Mouse (Mus musculus): Measurements from ENCODE around the gene Crlf1.

Gene Crlf1

DNA sequence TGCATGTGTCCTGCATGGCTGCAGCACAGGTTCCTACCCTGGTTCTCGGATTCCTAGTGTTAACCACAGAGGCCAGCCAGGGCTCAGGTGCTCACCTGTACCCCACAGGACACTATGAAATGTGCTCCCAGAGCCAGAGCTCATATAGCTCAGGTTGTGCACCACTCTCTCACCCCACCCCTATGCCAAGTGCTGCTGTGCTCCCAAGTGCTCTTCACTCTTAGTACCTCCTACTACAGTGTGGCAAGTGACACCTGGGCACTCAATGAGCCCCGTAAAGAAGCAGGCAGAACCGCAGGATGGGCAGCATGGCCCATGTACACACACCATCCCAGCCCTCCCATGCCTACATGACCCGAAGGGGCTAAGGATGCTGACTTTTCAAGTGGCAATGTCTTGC is 24.2 kb upstream of the Crlf1 start:
- no peak for DNase-seq (ENCODE audit: low spot score in 2 of 2)

DNA sequence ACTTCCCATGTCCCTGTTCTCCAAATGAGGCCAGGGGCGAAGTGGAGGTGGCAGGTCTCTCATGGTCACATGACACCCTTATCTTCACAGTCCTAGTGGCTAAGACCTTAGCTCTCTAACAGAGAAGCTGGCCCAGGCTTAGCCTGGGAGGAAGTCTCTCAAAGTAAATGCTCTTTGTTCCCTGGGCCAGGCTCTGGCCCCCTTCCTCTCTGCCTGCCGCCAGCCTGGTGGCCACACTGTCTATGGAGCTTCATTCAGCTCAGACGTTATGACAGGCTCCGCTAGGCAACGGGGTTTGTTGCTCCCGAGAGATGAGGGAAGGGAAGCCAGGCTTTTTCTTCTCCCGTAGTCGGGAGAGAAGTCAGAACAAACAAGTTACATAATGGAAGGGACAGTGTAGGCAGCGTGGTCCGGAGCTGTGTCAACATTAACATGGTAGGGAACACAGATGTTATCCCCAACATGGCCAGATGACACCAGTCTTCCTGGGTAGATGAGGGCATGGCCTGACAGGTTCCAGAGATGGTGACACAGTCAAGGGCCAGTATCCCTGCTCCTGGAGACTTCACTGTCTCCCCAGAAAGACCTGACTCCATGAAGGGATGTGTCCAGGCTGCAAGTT is 23.6 kb upstream of the Crlf1 start:
- no peak for DNase-seq (ENCODE audit: low spot score in 2 of 2)

DNA sequence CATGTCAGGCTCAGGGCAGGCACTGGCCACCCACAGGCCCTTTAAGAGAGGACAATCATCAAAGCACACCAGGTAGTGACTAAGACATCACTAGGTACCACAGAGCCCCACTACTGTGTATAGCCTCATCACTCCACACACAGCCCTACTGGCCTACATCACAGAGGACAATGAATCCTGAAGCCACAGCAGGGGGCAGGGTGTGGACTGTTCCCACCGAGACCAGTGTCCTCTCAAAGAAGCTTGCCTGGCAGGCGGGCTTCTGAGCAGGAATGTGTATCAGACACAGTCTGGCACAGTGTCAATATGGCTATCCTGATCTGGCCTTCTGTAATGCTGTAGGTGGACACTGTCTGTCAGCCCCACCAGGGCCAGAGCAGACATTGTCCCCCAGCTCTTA is 23.0 kb upstream of the Crlf1 start:
- DNase-seq (ENCODE audit: low spot score in 2 of 2) = no peak

DNA sequence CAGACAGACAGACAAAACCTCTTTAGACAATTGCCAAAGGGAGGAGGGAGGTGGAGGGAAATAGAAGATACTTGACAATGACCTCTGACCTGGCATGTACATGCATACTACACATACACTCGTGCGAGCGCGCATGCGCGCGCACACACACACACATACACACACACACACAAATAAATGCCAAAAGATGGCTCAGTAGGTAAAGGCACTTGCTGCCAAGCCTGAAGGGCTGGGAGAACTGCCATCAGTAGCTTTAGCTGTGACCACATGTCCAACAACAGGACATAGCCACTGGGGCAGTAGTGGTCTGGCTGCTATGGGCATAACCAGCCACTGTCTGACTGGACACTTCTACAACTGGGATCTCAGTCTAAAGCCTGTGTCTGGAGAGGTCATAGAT is 21.1 kb upstream of the Crlf1 start:
- no peak for DNase-seq (ENCODE audit: low spot score in 2 of 2)

DNA sequence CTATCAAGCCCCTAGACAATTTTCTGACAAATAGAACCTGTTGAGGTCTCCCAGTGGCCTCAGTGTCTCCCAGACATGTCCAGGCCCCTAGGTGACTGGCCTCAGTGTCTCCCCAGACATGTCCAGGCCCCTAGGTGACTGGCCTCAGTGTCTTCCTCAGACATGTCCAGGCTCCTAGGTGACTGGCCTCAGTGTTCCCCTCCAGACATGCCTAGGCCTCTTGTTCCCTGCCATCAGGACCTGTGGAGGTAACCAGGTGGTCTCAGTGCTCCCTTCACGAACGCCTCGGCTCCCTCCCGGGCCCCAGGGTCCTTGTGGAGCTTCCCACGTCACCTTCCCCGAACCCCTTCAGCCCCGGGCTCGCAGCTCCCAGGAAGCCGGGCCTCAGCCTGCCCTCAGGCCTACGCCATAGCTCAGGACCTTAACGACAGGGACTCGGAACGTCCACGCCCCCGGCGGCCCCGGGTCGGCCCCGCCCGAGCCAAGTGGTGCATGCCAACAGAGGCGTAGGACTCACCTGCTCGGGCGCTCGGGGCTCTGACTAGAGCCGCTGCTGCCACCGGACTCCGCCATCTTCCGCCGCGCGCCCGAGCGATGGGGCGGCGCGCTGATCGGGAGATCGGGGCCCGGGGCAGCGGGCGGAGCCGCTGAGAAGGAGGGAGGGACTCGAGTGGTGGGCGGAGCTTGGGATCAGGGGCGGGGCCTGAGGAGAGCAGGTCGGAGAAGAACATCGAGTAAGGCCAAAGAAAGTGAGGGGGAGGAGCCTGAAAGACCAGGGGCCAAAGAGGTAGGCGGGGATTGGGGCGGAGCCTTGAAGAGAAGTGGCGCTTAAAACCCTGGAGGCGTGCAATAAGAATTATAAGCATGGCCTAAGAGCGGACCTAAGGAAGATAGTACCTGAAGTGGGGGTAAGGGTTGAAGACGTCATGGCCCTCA is 16.4 kb upstream of the Crlf1 start, which contains the start of gene Klhl26:
TSS of gene Klhl26 (minus strand) at position 636 of the 936 bp plus-strand sequence.
- DNase-seq (ENCODE audit: low spot score in 2 of 2) = peak; percentile 93 to 99

DNA sequence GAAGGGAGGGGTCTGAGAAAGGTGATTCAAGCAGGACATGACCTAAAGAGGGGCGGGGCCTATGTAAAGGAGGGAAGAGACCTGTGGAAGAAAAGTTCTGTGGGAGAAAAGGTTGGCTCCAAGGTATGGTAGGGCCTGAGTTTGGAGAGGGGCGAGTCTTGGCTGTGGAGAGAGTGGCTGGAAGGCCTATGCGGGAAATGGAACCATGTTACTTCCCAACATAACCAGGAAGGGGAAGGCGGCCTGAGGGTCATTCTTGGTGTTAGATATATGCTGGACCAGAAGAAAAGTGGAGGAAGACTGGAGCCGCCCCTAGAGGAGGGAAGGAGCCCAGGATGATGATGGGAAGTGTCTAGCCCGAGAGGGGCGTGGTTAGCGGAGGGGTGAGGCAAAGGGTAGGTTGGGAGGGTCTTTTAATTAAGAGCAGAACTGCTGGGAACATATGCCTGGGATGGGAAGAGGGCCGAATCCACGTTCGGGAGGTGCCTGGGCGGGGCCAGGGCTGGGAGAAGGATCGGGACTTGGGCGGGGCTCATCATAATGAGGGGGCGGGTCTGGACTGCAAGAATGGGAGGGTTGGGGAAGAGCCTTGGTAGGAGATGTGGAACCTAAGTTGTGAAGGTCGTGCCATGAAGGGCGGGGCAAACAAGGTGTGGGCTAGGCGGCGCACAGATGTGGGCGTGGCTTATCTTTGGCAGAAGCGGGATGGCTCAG is 15.5 kb upstream of the Crlf1 start:
- no peak for DNase-seq (ENCODE audit: low spot score in 2 of 2)

DNA sequence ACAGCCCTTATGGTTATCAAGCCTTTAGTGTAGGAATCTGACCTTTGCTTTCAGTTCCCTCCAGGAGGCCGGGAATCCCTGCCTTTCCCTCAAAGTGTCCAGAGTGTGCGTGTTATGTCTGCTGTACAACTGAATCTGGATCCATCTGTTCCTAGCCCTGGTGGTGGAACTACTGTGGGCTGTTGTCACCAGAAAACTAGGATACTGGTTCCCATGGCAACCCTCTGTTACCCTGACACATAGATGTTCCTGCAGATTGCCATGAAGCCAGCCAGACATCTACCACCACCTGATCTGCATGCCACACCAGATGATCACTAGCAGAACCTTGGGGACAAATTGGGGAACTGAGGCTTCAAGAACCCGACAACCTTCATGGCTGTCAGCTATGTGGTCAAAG is 11.1 kb upstream of the Crlf1 start:
- no peak for DNase-seq (ENCODE audit: low spot score in 2 of 2)

DNA sequence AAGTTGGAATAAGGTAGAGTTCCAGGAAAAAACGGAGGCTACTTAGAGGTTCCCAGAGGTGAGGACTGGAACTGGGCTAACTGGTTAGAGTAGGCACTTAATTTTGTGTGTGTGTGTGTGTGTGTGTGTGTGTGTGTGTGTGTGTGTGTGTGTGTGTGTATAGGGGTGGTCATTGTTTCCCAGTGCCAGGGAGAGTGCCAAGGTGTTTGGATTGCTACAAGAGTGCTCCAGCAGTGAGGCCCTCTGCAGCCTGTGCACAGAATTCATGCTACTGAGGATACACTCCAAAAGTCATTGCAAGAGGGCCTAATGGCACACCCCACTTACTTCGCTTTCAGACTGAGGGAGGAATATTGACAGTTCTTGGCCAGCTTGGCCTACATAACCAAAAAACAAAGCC is 10.0 kb upstream of the Crlf1 start:
- no peak for DNase-seq (ENCODE audit: low spot score in 2 of 2)

DNA sequence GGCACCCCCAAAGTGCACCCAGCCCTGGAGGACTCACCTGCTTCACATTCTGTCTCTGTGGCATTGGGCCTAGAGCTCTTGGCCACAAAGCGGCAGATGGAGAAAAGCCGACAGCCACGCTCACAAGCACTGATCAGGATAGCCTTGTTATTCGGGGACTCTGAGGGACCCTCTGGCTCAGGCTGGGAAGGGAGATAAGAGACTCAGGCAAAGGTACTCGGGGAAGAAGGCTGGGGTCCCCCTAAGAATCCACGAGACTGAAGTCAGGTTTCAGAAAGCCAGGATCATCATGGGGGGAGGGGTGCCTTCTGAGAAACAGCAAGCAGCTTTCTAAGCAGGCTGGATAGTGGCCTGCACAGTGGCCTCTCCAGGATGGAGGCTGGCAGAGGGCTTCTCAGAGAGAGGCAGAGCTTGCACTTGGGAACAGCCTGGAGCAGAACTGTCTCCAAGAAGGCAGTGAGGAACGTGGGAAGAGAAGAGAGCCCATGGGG is 6.7 kb upstream of the Crlf1 start:
- no peak for DNase-seq (ENCODE audit: low spot score in 2 of 2)

DNA sequence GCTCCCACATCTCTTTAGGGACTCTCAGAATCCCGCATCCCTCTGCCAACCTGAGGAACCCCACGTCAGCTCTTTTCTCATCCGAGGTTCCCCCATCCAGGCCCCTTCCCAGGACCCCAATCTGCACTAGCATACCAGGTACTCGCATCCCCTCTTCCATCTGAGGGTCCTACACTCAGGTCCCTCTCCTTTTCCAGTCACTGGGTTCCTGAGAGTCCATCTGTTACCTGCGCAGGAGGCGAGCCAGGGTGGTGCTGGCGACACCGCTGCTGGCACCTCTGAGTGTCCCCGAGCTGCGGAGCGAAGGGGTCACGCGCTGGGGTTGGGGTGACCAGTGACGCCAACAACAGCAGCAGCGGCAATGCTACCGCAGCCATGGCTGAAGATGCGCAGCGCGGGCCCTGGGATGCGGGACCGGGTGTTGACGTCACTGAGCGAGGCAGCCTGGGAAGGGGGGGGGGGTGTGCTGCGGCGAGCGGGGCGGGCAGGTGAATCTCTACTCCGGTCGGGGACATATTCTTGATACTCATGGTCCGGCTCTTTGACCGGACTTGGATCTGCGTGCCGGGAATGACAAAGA is 5.9 kb upstream of the Crlf1 start, which contains the start of gene Tmem59l:
TSS of gene Tmem59l (minus strand) at position 418 of the 580 bp plus-strand sequence.
- DNase-seq (ENCODE audit: low spot score in 2 of 2) = no peak

DNA sequence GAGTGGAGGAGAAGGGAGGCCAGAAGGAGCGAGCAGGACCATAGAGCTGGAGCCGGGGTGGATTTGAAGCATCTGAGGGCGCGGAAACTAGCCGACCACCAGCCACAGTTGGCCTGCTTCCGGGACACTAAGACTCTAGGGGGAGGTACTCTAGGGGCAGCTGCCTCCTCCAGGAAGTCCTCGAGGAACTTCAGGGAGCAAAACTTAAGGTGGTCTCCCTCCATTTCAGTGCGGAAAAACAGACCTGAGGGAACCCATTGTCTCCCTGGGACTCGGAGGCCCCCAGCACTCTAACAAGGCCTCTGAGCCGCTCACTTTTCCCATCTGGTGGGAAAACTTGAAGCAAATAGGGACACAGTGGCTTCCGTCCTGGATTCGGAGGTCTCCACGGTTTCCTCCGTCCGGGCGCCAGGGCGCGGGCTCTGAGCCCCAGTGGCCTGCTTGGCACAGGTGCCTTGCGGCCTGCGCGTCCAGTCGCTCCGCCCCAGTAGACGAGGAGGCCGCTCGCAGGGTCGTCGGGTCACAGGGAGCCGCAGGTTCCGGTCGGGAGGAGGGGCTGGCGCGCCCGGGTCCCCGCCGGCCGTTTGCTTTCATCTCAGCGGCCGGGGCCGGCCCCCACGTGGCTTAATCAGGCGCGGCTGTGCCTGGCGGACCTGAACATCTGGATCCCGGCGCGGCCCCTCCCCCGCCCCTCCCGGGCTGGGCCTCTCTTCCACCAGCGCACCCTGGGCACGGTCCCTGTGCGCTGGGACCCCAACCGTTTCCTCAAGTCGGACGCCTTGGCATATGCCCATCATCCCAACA is 4.8 kb upstream of the Crlf1 start:
- DNase-seq (ENCODE audit: low spot score in 2 of 2) = no peak

DNA sequence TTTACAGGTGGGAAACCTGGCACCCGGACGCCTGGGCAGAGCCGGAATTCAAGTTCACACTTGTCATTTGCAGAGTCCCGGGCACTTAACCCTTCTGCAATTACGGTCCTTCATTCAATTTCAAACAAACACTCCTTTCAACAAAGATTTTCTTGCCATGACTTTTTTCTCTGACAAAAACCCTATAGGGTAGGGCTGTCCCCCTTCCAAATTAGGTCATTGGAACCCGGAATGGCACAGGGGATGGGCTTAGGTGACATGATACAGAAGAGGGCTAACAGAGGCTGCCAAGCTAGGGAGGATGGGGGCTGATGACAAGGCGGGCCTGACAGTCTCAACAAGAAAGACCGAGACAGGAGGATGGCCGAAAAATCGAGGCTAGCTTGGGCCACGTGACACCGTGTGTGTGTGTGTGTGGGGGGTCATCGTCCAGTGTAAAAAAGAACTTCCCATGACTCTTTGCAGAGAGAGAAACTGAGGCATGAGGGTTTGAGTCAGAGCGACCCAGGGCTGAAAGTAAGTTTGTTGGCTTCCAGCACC is 4.0 kb upstream of the Crlf1 start:
- DNase-seq (ENCODE audit: low spot score in 2 of 2) = no peak

DNA sequence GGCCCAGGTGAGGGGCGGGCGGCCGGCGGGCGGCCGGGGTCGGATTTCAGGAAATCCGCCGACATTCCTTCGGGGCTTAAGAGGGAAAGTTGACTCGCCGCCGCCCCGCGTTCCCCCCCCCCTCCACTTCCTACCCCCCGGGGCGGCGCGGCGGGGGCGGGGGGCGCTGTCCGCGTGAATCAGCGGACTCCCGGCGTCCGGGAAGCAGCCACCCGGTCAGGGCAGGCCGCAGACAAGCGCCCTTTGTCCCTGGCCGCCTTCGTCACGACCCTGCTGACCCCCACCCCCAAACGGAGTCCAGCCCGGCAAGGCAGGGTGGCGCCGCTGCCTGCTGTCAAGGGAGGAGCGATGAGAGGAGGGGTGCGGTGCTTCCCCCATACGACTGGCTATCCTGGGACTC is 3.4 kb upstream of the Crlf1 start:
- no peak for DNase-seq (ENCODE audit: low spot score in 2 of 2)

DNA sequence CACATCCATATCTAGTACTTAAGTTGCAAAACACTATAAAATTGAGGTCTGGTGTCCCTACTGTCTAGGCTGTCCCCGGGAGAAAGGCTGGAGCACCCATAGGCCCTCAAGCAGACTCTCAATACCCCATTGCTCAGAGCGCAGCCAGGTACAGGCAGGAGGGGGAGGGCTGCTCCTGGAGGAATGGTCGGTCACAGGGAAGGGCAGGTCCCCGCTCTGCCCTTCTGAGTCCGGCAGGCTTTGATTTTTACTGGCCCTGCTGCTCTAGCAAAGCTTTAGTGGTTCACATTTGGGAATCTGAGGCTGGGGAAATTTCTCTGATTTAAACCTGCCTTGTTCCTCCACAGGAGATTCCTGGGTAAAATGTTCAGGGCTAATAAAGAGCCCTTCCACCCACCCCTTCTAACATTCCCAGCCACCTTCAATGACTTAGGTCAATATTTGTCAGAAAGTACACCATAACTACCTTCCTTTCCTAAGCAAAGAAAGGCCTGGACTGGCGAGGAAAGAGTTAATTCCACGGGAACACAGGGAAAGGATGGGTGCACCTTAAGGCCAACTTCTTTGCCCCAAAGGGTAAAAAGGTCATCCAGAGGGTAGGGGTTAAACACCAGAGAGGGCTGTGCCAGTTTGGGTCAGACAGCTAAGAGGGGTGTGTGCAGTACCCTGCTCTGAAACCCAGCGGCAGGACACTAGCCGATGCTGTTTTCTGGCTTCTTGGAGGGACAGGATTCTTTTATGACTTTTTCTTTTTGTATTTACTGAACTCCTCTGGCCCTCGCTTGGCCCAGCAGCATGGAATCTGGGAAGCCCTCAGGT is 2.7 kb upstream of the Crlf1 start:
- DNase-seq (ENCODE audit: low spot score in 2 of 2) = no peak

DNA sequence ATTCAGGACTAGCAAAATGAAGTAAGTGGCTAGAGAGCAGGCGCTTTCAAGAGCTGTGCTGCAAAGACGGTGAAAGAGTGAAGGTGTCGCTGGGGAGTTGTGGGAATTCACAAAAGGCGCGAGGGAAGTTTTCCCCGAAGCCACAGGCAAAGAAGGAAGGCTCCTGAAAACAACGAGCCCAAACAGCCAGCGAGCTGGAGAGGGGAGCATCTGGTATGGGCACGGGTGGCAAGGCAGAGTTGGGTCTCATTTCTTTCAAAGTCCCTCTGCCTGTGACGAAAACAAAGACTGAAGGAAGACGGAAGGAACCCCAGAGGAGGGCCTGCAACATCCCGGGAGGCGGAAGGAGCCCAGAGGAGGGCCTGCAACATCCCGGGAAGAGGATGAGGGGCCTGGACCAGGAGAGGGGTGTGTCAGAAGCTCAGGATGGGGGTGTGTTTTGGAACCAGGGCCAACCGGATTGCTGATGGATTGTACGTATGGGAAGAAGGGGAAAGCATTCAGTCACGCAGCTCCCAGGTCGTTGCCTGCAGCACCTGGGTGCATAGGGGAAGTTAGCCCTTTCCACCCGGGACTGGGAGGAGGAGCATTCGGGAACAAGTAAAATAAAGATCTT is 2.0 kb upstream of the Crlf1 start:
- no peak for DNase-seq (ENCODE audit: low spot score in 2 of 2)

DNA sequence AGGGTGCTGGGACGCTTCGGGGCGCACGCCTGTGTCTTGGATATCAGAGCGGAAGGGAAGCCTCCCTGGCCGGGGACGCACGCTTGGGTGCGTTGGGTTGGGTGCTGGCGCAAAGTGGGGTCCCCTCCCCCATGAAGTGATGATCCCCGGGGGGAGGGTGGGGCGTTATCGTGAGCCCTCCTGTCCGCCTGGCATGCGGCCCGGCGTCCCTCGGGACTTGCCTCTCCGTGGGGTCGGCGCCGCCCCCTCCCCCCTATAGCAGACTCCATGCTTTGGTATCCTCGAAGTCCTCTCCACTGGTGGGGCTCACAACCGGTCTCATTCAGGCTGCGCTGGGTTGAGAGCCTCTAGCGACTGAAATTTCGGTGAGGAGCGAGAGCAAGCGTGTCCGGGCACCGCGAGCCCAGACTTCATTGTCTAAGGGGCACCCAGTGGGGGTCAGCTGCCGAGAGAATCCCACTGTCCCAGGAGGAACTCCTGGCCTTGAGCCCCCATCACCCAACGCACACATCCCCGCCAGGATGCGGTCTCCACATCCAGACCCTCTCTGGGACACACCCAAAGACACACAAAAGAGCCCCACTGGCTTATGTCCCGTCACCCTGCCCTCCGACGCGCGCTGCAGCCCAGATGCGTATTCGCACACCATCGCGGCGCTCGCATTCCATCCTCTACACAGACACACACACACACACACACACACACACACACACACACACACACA is 896 bp downstream of the Crlf1 start:
- no peak for DNase-seq (ENCODE audit: low spot score in 2 of 2)

DNA sequence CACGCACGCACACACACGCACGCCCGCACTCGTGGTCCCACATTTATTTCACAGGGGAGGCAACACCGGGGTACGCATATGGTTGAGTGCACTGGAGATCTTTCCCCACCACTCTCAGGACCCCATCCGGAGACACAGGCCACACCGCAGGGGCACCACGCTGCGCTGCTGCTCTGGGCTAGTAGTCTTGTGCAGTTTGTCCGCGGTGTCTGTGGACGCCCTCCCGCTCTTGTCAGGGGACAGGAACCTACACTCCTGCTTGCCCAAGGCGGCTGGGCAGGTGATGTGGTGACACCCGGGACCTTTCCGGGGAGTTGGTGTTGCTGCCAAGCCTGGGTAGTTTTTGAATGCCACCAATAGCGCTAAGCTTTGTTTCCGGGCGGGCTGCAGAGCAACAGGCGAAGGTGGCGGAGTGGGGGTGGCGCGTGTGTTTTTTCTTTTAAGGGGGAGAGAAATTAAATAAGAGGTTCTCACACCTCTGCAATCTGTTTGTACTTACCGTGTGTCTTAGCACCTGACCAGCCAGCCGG is 1.5 kb downstream of the Crlf1 start:
- DNase-seq (ENCODE audit: low spot score in 2 of 2) = no peak

DNA sequence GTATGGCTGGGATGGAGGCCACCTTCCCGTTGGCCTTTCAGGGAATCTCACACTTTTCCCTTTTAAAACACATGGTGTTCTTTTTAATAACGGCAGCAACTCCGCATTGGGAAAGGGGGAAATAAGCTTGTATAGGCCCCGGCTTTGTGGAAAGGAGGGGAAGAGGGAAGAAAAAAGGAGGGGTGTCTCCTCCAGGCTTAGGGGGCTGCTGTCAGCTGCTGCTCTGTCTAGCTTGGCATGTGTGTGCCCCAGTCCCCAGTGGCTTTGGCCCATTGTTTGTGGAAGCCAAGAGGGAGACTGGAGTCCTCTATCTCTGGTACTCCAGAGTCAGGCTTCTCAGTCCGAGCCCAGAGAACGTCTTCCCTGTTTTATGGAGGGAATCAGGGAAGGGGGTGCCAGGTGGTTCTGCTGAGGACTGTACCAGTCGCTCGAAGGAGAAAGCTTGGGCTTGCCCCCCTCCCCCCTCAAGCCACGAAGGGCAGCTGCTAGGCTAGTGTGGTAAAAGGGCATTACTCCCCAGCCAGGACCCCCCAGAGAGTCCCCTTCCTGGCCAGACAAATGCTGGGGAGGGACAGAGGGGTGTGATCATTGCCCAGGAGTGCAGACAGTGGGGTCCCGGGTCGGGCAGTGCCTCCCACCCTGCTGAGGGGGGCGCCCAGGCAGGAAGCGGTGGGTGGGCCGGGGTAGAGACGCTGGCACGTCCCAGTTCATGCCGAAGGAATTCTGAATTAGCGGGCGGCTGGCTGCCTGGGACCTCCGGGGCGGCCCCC is 2.2 kb downstream of the Crlf1 start:
- no peak for DNase-seq (ENCODE audit: low spot score in 2 of 2)

Measured in urinary bladder, postnatal 4 days (tissue).